Mouse (Mus musculus) adipose tissue, adult 10 weeks (tissue): Measurements from ENCODE around the gene Psmg1. TPM values are rescaled to one million over a fixed set of nuclear protein-coding genes. Genes with fewer than 3 reads are reported as not detected.

Source experiments
- polyA plus RNA-seq: library from polyadenylated mRNA; stranded (reverse); fragments of 350-450 nt; fragmentation: Illumina TruSeq; extraction: RNeasy Lipid Tissue Mini Kit (QIAGEN cat#74804); gene quantifications from one replicate; pipeline ENCODE4 v1.2.3, GENCODE M21; 2014; ENCODE audit warnings: low read depth, low replicate concordance

Psmg1 gene
- 22.7 TPM for polyA plus RNA-seq

DNA sequence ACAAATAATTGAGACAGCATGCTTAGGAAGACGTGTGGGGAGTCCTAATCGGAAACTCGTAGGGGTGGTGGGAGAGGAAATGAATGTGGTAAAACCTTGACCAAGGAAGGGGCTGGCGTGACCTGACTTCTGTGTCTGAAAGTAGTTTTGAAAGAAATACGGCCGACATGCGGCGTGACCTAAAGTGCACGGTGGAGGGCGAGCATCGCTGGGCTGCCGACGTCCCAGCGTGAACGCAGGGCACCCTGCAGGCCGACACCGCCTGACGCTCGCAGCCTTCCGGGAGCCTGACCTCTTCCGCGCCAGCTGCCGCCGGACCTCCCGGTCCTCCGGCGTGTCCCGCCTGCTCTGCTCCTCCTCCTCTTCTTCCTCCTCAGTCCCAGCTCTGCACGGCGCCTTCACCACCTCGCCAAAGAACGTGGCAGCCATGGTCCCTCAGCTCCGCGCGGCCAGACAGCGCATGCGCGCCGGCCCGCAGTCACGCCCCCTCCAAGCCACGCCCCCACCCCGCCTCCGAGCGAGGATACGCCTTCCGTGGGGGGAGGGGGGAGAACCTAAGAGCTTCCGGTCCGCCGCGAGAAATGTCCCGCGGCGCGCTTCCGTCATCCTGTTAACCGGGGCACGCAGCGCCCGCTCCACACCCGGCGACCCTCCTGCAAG lies at the start of gene Psmg1:
Gene Psmg1, minus strand, starts transcription at position 499 of the 660 bp plus-strand sequence.

Other genes starting within 250 kb of the Psmg1 start
- gene Brwd1, start 91.6 kb upstream of the Psmg1 start, polyA plus RNA-seq, result 52.0 TPM
- 157 TPM for gene Hmgn1, start 136.8 kb upstream of the Psmg1 start, polyA plus RNA-seq
- gene Wrb, start 154.4 kb upstream of the Psmg1 start, polyA plus RNA-seq, result 19.9 TPM
- 8.0 TPM for gene Lca5l, start 201.3 kb upstream of the Psmg1 start, polyA plus RNA-seq
- 13.3 TPM for gene Sh3bgr, start 209.5 kb upstream of the Psmg1 start, polyA plus RNA-seq
- not detected for gene B3galt5, start 244.8 kb upstream of the Psmg1 start, polyA plus RNA-seq